Mouse (Mus musculus): Measurements from ENCODE around the gene Sod1. TPM values are rescaled to one million over a fixed set of nuclear protein-coding genes. Genes with fewer than 3 reads are reported as not detected.
"Not testable (repeated sequence)": the region's sequence is repeated elsewhere in the genome, so short reads cannot be mapped to it uniquely, and the experiment has no call there.

Sod1 gene
- total and polyA plus RNA-seq, 3 experiments: 532 to 1,226 (median 634) TPM

DNA sequence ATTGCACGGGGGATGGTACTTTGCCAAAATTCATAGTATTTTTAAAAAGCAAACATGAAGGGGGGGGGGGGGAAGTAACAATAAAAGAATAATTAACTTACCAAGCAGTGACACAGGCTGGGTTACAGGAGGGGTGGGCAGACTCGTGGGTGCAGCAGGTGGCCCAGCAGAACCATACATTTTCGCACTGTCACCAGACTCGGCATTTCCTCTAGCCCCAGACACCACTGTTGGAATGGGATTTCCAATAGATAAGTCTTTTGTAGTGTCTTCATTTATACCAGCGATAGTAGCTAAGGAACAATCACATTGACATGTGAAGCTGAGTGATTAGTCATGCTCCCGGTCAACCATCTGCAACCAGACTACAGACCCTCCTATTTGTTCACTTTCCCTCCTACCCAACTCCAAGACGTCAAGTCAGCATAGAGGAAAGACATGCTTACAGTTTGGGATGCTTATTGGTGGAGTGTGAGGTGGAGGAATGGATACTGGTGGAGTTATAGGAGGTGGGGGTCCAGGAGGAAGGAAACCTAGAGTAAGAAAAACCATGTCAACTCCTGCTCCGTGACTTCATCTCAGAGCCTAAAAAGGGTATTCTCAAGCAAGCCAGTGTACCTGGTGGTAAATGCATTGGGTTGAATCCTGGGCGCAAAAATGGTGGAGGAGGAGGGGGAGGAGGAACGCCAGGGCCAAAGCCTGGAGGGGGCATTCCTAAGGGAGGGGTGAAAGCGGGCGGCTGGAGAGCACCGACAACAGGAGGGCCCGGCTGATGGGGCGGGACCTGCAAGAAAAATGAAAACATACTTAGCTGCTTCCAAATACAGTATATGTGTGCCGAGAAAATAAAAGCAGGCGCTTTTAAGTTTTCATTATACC is 22.1 kb downstream of the Sod1 start:
- Histone ChIP-seq H3K4me3 (replicated peaks in 1 of 3; ENCODE audit: low read depth in 2 of 3, low read length in 2 of 3, poor library complexity in 1 of 3) (no peak overlapping the region), H3K36me3 (replicated peaks in 1 of 2; ENCODE audit: control insufficient read depth in 1 of 2, insufficient read depth in 1 of 2, low read length in 1 of 2) (peaks cover 70 to 94% of the 10 kb centered on the region in 2 experiments), H3K79me2 (replicated peaks; ENCODE audit: control insufficient read depth, extremely low read depth, insufficient read depth, poor library complexity, severe bottlenecking) (no peaks in the 10 kb centered on the region), H3K27me3 (replicated peaks) (no peaks in the 10 kb centered on the region), H3K27ac (ENCODE audit: insufficient read depth, low read depth) (no peak overlapping the region), H3K4me1 (ENCODE audit: control insufficient read depth in 1 of 2, insufficient read depth in 2 of 2) (no peaks in the 10 kb centered on the region), H3K4me2 (ENCODE audit: insufficient read depth, low read depth, poor library complexity, severe bottlenecking) (no peak overlapping the region), H3K9me3 (replicated peaks; ENCODE audit: low read length) (no peaks in the 10 kb centered on the region), H3K9ac (ENCODE audit: insufficient read depth, low read depth) (no peak overlapping the region)
- DNase-seq (ENCODE audit: extremely low read depth): no peak
- in situ Hi-C loops (cut with MboI; ENCODE audit: low pct_ligation_motif_present, low pct_unique_long_range_greater_than_20kb, low sequenced_read_pairs): no loop called here
- TF ChIP-seq IRF4 (IDR thresholded peaks at IDR 0.05; ENCODE audit: low read depth, low read length) (no peak), MYC (IDR thresholded peaks at IDR 0.05; ENCODE audit: low read depth, low read length) (no peak), CHD2 (IDR thresholded peaks at IDR 0.05; ENCODE audit: low read length) (no peak), ZNF384 (IDR thresholded peaks at IDR 0.05; ENCODE audit: low read depth, low read length) (no peak), MXI1 (IDR thresholded peaks at IDR 0.05; ENCODE audit: low read depth, low read length) (no peak), SIN3A (IDR thresholded peaks at IDR 0.05; ENCODE audit: low read length) (no peak), SMC3 (IDR thresholded peaks at IDR 0.05; ENCODE audit: low read depth, low read length) (no peak), RAD21 (IDR thresholded peaks at IDR 0.05; ENCODE audit: low read depth, low read length) (no peak), TBP (conservative IDR thresholded peaks at IDR 0.05; ENCODE audit: low read depth, low read length) (no peak), MAX (IDR thresholded peaks at IDR 0.05; ENCODE audit: low read length) (no peak), TCF12 (IDR thresholded peaks at IDR 0.05; ENCODE audit: low read depth, low read length) (no peak), POLR2A (IDR thresholded peaks at IDR 0.05; ENCODE audit: low read depth, low read length) (no peak)
- dilution Hi-C loops (cut with MboI; ENCODE audit: extremely low pct_ligation_motif_present, extremely low pct_unique_long_range_greater_than_20kb, low sequenced_read_pairs): no loop called here

- Histone ChIP-seq H3K4me1 (ENCODE audit: control insufficient read depth in 1 of 2, insufficient read depth in 2 of 2) (no peaks in the 10 kb centered on the region), H3K27me3 (replicated peaks) (no peaks in the 10 kb centered on the region), H3K4me2 (ENCODE audit: insufficient read depth, low read depth, poor library complexity, severe bottlenecking) (no peak overlapping the region), H3K4me3 (replicated peaks in 1 of 3; ENCODE audit: low read depth in 2 of 3, low read length in 2 of 3, poor library complexity in 1 of 3) (no peak overlapping the region), H3K79me2 (replicated peaks; ENCODE audit: control insufficient read depth, extremely low read depth, insufficient read depth, poor library complexity, severe bottlenecking) (no peaks in the 10 kb centered on the region), H3K9me3 (replicated peaks; ENCODE audit: low read length) (no peaks in the 10 kb centered on the region), H3K27ac (ENCODE audit: insufficient read depth, low read depth) (no peak overlapping the region), H3K9ac (ENCODE audit: insufficient read depth, low read depth) (no peak overlapping the region), H3K36me3 (replicated peaks in 1 of 2; ENCODE audit: control insufficient read depth in 1 of 2, insufficient read depth in 1 of 2, low read length in 1 of 2) (peaks cover 59 to 92% of the 10 kb centered on the region in 2 experiments)
- TF ChIP-seq USF2 (conservative IDR thresholded peaks at IDR 0.05; ENCODE audit: low read depth, low read length) (no peak), BHLHE40 (IDR thresholded peaks at IDR 0.05; ENCODE audit: low read depth, low read length) (no peak), EP300 (IDR thresholded peaks at IDR 0.05; ENCODE audit: low read length) (no peak), ELF1 (IDR thresholded peaks at IDR 0.05; ENCODE audit: low read depth, low read length) (no peak), ZNF384 (IDR thresholded peaks at IDR 0.05; ENCODE audit: low read depth, low read length) (no peak), UBTF (IDR thresholded peaks at IDR 0.05; ENCODE audit: low read depth, low read length) (no peak), TBP (conservative IDR thresholded peaks at IDR 0.05; ENCODE audit: low read depth, low read length) (no peak)
- in situ Hi-C loops (cut with MboI; ENCODE audit: low pct_ligation_motif_present, low pct_unique_long_range_greater_than_20kb, low sequenced_read_pairs): no loop called here
- no peak for DNase-seq (ENCODE audit: extremely low read depth)
- dilution Hi-C loops (cut with MboI; ENCODE audit: extremely low pct_ligation_motif_present, extremely low pct_unique_long_range_greater_than_20kb, low sequenced_read_pairs): no loop called here
These were observed 29.5 kb downstream of the Sod1 start for GRCm38 (mm10) chr16:90250099-90250498.

GRCm38 (mm10) chr16:90251256-90251655 is 30.7 kb downstream of the Sod1 start:
- H3K9ac ChIP-seq (ENCODE audit: insufficient read depth, low read depth); H3K4me2 ChIP-seq (ENCODE audit: insufficient read depth, low read depth, poor library complexity, severe bottlenecking); dilution Hi-C loops (cut with MboI; ENCODE audit: extremely low pct_ligation_motif_present, extremely low pct_unique_long_range_greater_than_20kb, low sequenced_read_pairs); H3K9me3 ChIP-seq (replicated peaks; ENCODE audit: low read length); H3K4me3 ChIP-seq (replicated peaks in 1 of 3; ENCODE audit: low read depth in 2 of 3, low read length in 2 of 3, poor library complexity in 1 of 3); DNase-seq (ENCODE audit: extremely low read depth); in situ Hi-C loops (cut with MboI; ENCODE audit: low pct_ligation_motif_present, low pct_unique_long_range_greater_than_20kb, low sequenced_read_pairs); H3K27me3 ChIP-seq (replicated peaks); H3K79me2 ChIP-seq (replicated peaks; ENCODE audit: control insufficient read depth, extremely low read depth, insufficient read depth, poor library complexity, severe bottlenecking); H3K27ac ChIP-seq (ENCODE audit: insufficient read depth, low read depth); H3K4me1 ChIP-seq (ENCODE audit: control insufficient read depth in 1 of 2, insufficient read depth in 2 of 2): not testable (repeated sequence)
- peaks cover 52 to 87% of the 10 kb centered on the region in 2 experiments for H3K36me3 ChIP-seq (replicated peaks in 1 of 2; ENCODE audit: control insufficient read depth in 1 of 2, insufficient read depth in 1 of 2, low read length in 1 of 2)
